Mouse (Mus musculus): ENCODE measurements around the gene Farp1. TPM values are rescaled to one million over a fixed set of nuclear protein-coding genes. Genes with fewer than 3 reads are reported as not detected.
A peak's percentile ranks its signal among the peaks of the same experiment; 100 is the strongest.
"Not testable (repeated sequence)": the region's sequence is repeated elsewhere in the genome, so short reads cannot be mapped to it uniquely, and the experiment has no call there.

The Farp1 gene
- polyA plus RNA-seq, 1 experiment from 2014 or later = 24.8 TPM

GRCm38 (mm10) chr14:121110492-121111267, 75.7 kb downstream of the Farp1 start:
- H3K4me1 ChIP-seq (replicated peaks) = peaks cover 36% of the 10 kb centered on the region
- no peak overlapping the region for H3K9ac ChIP-seq
- no peak overlapping the region for H3K27ac ChIP-seq
- no peak overlapping the region for H3K4me3 ChIP-seq
- no peaks in the 10 kb centered on the region for H3K9me3 ChIP-seq
- WGBS = 93% methylated on average over 13 of the region's 13 CpGs
- H3K36me3 ChIP-seq = peaks cover 10% of the 10 kb centered on the region
- no peak overlapping the region for H3K4me2 ChIP-seq
- H3K27me3 ChIP-seq = no peaks in the 10 kb centered on the region
- no peak for ATAC-seq (ENCODE audit: low FRiP score)

DNA sequence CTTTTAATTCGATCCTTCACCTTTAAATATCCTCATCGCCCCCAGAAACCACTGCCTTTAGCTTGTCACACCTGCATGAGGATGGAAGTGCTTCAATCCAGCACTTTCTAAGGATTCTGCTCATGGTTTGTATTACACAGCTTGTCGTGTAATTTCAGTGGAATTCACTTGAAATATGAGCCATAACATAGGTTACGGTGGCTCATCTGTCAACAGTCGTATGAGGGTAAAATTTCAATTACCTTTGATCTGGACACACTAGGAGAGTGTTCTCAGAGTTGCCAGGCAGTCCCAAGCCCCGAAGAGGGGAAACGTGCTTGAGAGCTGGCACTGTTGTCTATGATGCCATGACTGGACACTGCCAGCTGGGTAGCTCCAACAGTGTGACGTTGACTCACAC, 77.1 kb downstream of the Farp1 start:
- no peak for ATAC-seq (ENCODE audit: low FRiP score)
- WGBS = 81% methylated on average over 8 of the region's 8 CpGs

DNA sequence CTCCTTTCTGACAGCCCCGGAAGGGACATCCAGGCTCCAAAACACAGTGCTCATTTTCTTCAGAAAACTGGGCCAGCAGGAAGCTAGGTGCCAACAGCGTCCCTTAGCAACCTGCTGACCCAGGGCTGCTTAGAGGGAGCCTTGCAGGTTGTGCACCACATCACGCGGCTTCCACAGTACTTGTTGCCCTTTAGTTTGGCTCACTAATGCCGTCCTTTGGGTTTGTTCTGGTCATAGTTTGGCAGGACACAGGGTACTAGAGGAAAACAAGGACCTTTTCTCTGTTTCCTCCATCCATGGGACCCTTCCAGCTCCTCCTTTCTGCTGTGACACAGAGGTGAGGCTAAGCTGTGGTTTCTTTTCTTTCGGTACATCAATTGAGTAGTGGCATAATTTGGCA, 78.8 kb downstream of the Farp1 start:
- H3K27ac ChIP-seq = no peak overlapping the region
- H3K4me1 ChIP-seq (replicated peaks) = peaks cover 10% of the 10 kb centered on the region
- ATAC-seq (ENCODE audit: low FRiP score) = 0 out of 2 replicates have a peak, but pooled peaks have one; percentile 46
- H3K4me2 ChIP-seq = no peak overlapping the region
- H3K9ac ChIP-seq = no peak overlapping the region
- H3K36me3 ChIP-seq = peaks cover 12% of the 10 kb centered on the region
- 68% methylated on average over 6 of the region's 6 CpGs for WGBS
- no peaks in the 10 kb centered on the region for H3K27me3 ChIP-seq
- H3K4me3 ChIP-seq = no peak overlapping the region
- no peaks in the 10 kb centered on the region for H3K9me3 ChIP-seq

More for the DNA sequence above, 77.1 kb downstream of the Farp1 start:
- H3K36me3 ChIP-seq = peaks cover 12% of the 10 kb centered on the region
- no peaks in the 10 kb centered on the region for H3K27me3 ChIP-seq
- no peak overlapping the region for H3K27ac ChIP-seq
- H3K9ac ChIP-seq = no peak overlapping the region
- H3K4me2 ChIP-seq = no peak overlapping the region
- peaks cover 22% of the 10 kb centered on the region for H3K4me1 ChIP-seq (replicated peaks)
- no peaks in the 10 kb centered on the region for H3K9me3 ChIP-seq
- no peak overlapping the region for H3K4me3 ChIP-seq

- ATAC-seq (ENCODE audit: low FRiP score) = no peak
- Histone ChIP-seq H3K36me3 (peaks cover 15% of the 10 kb centered on the region), H3K4me2 (no peak overlapping the region), H3K4me1 (replicated peaks) (0 out of 2 replicates have a peak, but pooled peaks cover 7% of the 10 kb centered on the region), H3K9me3 (no peaks in the 10 kb centered on the region), H3K4me3 (no peak overlapping the region), H3K27ac (no peak overlapping the region), H3K27me3 (no peaks in the 10 kb centered on the region), H3K9ac (no peak overlapping the region)
- 90% methylated on average over 4 of the region's 4 CpGs for WGBS
Measured at GRCm38 (mm10) chr14:121116696-121117095, 81.7 kb downstream of the Farp1 start.

DNA sequence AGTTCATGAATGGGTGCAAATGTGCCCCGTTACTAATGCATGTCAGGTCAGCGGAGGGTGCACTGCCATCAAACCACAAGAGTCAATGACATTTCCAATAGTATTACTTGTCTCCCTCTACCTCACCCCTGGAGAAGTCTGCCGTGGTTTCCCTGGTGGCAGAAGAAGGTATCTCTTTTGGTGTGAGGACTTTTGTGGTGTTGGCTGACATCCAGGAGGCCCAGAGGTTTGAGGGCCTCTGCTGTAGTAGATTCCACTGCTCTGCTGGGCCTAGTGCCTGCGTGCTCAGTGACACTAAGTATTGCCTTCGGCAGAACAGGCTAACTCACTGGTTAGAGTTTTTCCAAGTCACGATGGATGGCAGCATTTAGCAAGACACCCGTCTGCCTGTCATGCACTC, 83.9 kb downstream of the Farp1 start:
- H3K36me3 ChIP-seq = peaks cover 12% of the 10 kb centered on the region
- no peak for ATAC-seq (ENCODE audit: low FRiP score)
- no peak overlapping the region for H3K9ac ChIP-seq
- no peaks in the 10 kb centered on the region for H3K9me3 ChIP-seq
- H3K4me2 ChIP-seq = no peak overlapping the region
- no peak overlapping the region for H3K4me3 ChIP-seq
- H3K27me3 ChIP-seq = no peaks in the 10 kb centered on the region
- H3K4me1 ChIP-seq (replicated peaks) = 0 out of 2 replicates have a peak, but pooled peaks cover 15% of the 10 kb centered on the region
- no peak overlapping the region for H3K27ac ChIP-seq
- WGBS = 67% methylated on average over 7 of the region's 7 CpGs

DNA sequence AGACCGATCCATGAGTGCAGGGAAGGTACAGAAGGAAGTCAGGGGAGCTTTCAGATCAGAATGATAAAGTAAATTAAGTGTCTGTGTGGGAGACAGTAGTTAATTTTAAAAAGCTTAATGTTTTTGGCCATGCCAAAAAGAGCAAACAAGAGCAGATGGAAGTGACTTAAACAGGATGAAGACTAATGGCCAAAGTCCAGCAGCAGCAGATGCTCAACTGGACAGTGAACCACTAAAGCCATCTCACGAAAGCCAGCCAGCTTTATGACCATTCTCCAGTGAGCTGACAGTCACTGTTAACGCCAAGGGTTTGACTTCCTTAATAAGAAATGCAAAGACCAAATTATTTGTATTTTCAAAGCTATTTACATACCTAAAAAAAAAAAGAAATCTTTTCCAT, 86.7 kb downstream of the Farp1 start:
- Histone ChIP-seq H3K9ac (no peak overlapping the region), H3K36me3 (0 out of 2 replicates have a peak, but pooled peaks cover 4% of the 10 kb centered on the region)
- ATAC-seq (ENCODE audit: low FRiP score) = no peak

DNA sequence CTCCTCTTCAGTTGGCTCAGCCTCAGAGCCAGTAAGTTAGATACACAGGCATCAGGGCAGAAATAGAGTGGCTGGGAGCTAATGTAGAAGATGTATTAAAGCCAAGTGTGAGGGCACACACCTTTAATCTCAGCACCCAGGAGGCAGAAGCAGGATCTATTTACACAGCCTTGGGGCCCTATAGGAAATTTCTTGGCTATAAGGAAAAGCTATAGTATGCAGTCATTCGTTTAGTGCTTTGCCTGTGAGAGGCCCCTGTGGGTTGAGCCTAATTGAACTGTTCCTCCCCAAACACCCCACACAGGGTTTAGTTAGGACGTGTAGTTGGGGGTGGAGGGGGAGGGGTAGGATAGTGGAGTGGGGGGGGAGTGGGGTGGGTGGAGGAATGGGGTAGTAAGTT, 87.9 kb downstream of the Farp1 start:
- H3K4me1 ChIP-seq (replicated peaks) = 0 out of 2 replicates have a peak, but pooled peaks cover 15% of the 10 kb centered on the region
- no peak for ATAC-seq (ENCODE audit: low FRiP score)
- H3K4me3 ChIP-seq = no peak overlapping the region
- no peak overlapping the region for H3K27ac ChIP-seq
- no peaks in the 10 kb centered on the region for H3K9me3 ChIP-seq
- H3K27me3 ChIP-seq = no peaks in the 10 kb centered on the region
- H3K4me2 ChIP-seq = no peak overlapping the region
- 0 out of 2 replicates have a peak, but pooled peaks cover 6% of the 10 kb centered on the region for H3K36me3 ChIP-seq
- H3K9ac ChIP-seq = no peak overlapping the region
- WGBS = 41% methylated on average over 2 of the region's 2 CpGs

More for the DNA sequence above, 86.7 kb downstream of the Farp1 start:
- H3K27me3 ChIP-seq = no peaks in the 10 kb centered on the region
- 82% methylated on average over 3 of the region's 3 CpGs for WGBS
- H3K9me3 ChIP-seq = no peaks in the 10 kb centered on the region
- H3K27ac ChIP-seq = no peak overlapping the region
- H3K4me3 ChIP-seq = no peak overlapping the region
- H3K4me1 ChIP-seq (replicated peaks) = 0 out of 2 replicates have a peak, but pooled peaks cover 15% of the 10 kb centered on the region
- no peak overlapping the region for H3K4me2 ChIP-seq

- no peak for ATAC-seq (ENCODE audit: low FRiP score)
- Histone ChIP-seq H3K9me3 (no peaks in the 10 kb centered on the region), H3K4me1 (replicated peaks) (peaks cover 18% of the 10 kb centered on the region), H3K27me3 (no peaks in the 10 kb centered on the region), H3K4me2 (no peak overlapping the region), H3K36me3 (0 out of 2 replicates have a peak, but pooled peaks cover 6% of the 10 kb centered on the region), H3K4me3 (no peak overlapping the region), H3K9ac (no peak overlapping the region), H3K27ac (no peak overlapping the region)
- WGBS = 93% methylated on average over 8 of the region's 8 CpGs
Measured at GRCm38 (mm10) chr14:121124409-121125010, 89.5 kb downstream of the Farp1 start.

- H3K4me3 ChIP-seq = no peak overlapping the region
- H3K9me3 ChIP-seq = no peaks in the 10 kb centered on the region
- no peak for ATAC-seq (ENCODE audit: low FRiP score)
- no peak overlapping the region for H3K27ac ChIP-seq
- H3K4me1 ChIP-seq (replicated peaks) = peaks cover 26% of the 10 kb centered on the region
- 93% methylated on average over 3 of the region's 3 CpGs for WGBS
- H3K4me2 ChIP-seq = no peak overlapping the region
- no peak overlapping the region for H3K9ac ChIP-seq
- H3K36me3 ChIP-seq = 0 out of 2 replicates have a peak, but pooled peaks cover 3% of the 10 kb centered on the region
- no peaks in the 10 kb centered on the region for H3K27me3 ChIP-seq
Measured at GRCm38 (mm10) chr14:121125651-121126050, 90.7 kb downstream of the Farp1 start.

DNA sequence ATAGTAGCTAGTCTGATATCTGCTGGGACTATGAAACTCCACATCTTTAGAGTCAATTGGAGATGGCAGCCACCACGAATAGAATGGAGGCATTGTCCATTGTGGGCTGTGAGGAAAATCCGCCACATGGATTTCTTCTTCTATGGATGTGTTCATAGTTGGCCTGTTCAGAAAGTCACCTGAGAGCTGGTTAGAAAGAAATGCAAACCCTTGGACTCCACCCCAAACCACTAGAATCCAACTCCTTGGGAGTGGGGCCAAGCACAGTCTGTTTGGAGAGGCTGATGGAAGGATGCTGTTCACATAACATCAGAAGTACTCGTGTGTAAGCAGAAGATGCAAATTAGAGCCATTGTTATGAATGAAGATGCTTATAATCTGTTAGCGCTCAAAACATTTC, 91.3 kb downstream of the Farp1 start:
- peaks cover 28% of the 10 kb centered on the region for H3K4me1 ChIP-seq (replicated peaks)
- no peak overlapping the region for H3K27ac ChIP-seq
- no peak overlapping the region for H3K4me2 ChIP-seq
- no peak for ATAC-seq (ENCODE audit: low FRiP score)
- 82% methylated on average over 4 of the region's 4 CpGs for WGBS
- no peak overlapping the region for H3K4me3 ChIP-seq
- H3K9ac ChIP-seq = no peak overlapping the region
- H3K27me3 ChIP-seq = no peaks in the 10 kb centered on the region
- H3K36me3 ChIP-seq = 0 out of 2 replicates have a peak, but pooled peaks cover 3% of the 10 kb centered on the region
- no peaks in the 10 kb centered on the region for H3K9me3 ChIP-seq

- no peak overlapping the region for H3K4me2 ChIP-seq
- 42% methylated on average over 20 of the region's 20 CpGs for WGBS
- peak overlapping the region; percentile 53 for H3K27ac ChIP-seq
- 0 out of 2 replicates have a peak, but pooled peaks cover 3% of the 10 kb centered on the region for H3K36me3 ChIP-seq
- no peak overlapping the region for H3K4me3 ChIP-seq
- peaks cover 26% of the 10 kb centered on the region for H3K4me1 ChIP-seq (replicated peaks)
- H3K9ac ChIP-seq = no peak overlapping the region
- H3K9me3 ChIP-seq = no peaks in the 10 kb centered on the region
- H3K27me3 ChIP-seq = no peaks in the 10 kb centered on the region
- no peak for ATAC-seq (ENCODE audit: low FRiP score)
Measured at GRCm38 (mm10) chr14:121128858-121129800, 94.1 kb downstream of the Farp1 start.

GRCm38 (mm10) chr14:121130351-121130750, 95.4 kb downstream of the Farp1 start:
- H3K27ac ChIP-seq; H3K27me3 ChIP-seq; H3K4me3 ChIP-seq; H3K4me2 ChIP-seq; H3K36me3 ChIP-seq; ATAC-seq (ENCODE audit: low FRiP score); H3K9ac ChIP-seq; H3K9me3 ChIP-seq: not testable (repeated sequence)
- 71% methylated on average over 1 of the region's 1 CpGs for WGBS
- peaks cover 26% of the 10 kb centered on the region for H3K4me1 ChIP-seq (replicated peaks)

Measured in hindbrain, embryonic 13.5 days (tissue).